Mouse (Mus musculus) left cerebral cortex, postnatal 4 days (tissue): ENCODE measurements around the gene Pip5k1c. TPM values are rescaled to one million over a fixed set of nuclear protein-coding genes. Genes with fewer than 3 reads are reported as not detected.

Experiments
- DNase-seq: peaks from one replicate; pipeline ENCODE4 v3.0.0-alpha.2; 2022
- intact Hi-C: fragments of 180-260 bp; cut with DNase I; formaldehyde crosslinking; loops from one replicate; pipeline ENCODE4 v1.15.1; 2025
- total RNA-seq, 2 experiments: library from RNA; stranded (reverse); gene quantifications; 2 replicates each; pipeline ENCODE4 v1.2.3; 2021

Pip5k1c gene
- total RNA-seq, 2 experiments from 2014 or later: 295 to 304 TPM

- DNase-seq: no peak
- intact Hi-C loops: no loop called here
These were observed 7.7 kb downstream of the Pip5k1c start for GRCm38 (mm10) chr10:81300352-81300907.

GRCm38 (mm10) chr10:81301321-81301720 is 8.6 kb downstream of the Pip5k1c start:
- intact Hi-C loops: no loop called here
- DNase-seq: no peak

- intact Hi-C loops: no loop called here
- no peak for DNase-seq
These were observed 9.5 kb downstream of the Pip5k1c start for GRCm38 (mm10) chr10:81302288-81302687.

GRCm38 (mm10) chr10:81302781-81303218 is 10.0 kb downstream of the Pip5k1c start:
- DNase-seq: no peak
- intact Hi-C loops: no loop called here

GRCm38 (mm10) chr10:81303258-81303657 is 10.5 kb downstream of the Pip5k1c start:
- intact Hi-C loops: no loop called here
- DNase-seq: no peak

DNA sequence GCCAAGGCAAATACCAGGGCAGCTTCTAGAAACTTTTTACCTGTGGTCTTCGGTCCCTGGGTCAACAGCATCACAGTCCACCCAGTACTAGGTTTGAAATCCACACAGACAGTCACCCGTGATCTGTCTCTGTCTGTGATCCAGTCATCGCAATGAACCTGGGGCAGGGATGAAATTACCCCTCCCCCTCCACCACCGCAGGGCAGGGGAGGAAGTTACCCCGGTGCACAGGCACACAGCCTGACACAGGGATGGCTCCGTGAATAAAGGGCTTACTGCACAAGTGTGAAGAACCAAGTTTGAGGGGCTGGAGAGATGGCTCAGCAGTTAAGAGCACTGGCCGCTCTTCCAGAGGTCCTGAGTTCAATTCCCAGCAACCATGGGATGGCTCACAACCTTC is 11.0 kb downstream of the Pip5k1c start:
- intact Hi-C loops: no loop called here
- DNase-seq: no peak

GRCm38 (mm10) chr10:81304597-81305238 is 12.0 kb downstream of the Pip5k1c start:
- intact Hi-C loops: no loop called here
- DNase-seq: peak; percentile 65

DNA sequence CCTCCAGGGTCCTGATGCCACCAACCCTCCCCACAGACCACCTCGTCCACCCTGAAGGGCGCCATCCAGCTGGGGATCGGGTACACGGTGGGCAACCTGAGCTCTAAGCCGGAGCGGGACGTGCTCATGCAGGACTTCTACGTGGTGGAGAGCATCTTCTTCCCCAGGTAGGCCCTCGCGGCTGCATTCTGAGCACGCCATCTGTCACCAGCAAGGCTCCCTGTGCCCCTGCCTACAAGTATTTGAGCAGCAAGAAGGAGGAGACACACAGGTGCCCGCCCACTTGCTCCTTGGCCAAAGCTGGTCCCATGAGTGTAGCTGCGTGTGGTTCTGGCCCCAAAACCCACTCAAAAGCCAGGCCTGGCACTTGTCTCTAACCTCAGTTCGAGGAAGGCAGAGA is 12.9 kb downstream of the Pip5k1c start:
- intact Hi-C loops: no loop called here
- no peak for DNase-seq

GRCm38 (mm10) chr10:81306173-81306668 is 13.5 kb downstream of the Pip5k1c start:
- intact Hi-C loops: no loop called here
- no peak for DNase-seq

DNA sequence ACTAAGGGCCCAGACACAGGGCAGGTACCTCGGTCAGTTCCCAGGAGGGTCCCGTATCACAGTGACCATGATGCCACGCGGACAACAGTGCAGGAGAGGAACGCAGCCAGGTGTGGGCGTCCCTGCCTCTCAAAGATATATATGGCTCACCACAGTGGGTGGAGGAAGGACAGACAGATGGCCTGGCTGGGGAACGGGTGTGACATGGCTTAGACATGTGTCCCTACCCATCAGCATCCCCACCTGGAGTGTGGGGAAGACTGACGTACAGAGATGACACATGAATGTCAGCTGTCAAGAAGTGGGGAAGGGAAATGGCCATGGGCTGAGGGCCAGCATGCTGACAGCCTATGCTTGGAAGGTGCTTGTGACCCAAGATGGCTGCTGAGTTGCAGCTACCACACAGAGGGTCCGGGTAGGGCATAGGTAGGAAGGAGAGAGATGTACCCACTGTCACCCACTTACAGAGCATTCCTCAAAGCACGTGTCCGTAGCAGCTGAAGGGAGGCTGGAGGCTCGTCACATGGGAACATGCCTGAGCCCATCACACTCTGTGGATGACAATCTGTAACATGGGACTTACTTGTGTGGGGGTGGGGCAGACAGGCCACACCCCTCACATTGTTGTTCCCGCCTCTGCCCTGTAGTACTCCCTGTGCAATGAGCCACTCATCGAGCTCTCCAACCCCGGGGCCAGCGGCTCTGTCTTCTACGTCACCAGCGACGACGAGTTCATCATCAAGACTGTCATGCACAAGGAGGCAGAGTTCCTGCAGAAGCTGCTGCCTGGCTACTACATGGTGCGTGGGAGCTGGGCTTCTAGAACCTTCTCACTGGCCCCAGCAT is 14.3 kb downstream of the Pip5k1c start:
- intact Hi-C loops: no loop called here
- DNase-seq: no peak

DNA sequence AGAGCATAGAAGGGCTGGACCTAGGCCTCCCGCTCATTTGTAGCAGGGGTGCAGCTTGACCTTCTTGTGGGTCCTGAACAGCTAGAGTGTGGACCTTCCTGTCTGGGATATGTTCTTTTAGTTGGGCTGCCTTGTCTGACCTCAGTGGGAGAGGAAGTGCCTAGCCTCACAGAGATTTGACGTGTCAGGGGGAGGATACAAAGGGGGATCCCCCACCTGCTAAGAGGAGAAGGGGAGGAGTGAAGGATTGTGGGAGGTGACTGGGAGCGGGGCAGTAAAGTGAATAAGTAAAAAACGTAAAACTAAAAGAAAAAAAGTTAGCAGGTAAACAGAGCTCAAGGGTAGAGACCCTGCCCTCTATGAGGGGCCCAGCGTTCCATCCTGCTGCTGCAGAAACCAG is 16.8 kb downstream of the Pip5k1c start:
- intact Hi-C loops: no loop called here
- DNase-seq: no peak

DNA sequence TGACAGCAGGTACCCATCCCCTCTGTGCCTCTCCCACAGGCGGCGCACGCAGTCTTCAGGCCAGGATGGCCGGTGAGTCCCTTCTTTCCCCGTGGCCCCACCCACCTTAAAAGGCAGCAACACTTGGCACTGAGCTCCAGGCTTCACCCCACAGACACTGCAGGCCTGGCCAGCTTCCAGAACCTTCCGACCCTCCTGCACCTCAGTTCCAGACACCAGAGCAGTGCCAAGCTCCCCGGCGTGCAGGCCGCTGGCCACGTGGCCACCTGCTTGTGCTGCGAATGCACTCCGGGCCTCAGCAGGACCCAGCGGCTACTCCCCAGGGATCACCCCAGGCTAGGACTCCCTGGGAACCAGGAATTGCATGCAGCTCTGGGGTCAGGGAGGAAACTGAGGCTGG is 20.8 kb downstream of the Pip5k1c start:
- intact Hi-C loops: no loop called here
- DNase-seq: no peak

DNA sequence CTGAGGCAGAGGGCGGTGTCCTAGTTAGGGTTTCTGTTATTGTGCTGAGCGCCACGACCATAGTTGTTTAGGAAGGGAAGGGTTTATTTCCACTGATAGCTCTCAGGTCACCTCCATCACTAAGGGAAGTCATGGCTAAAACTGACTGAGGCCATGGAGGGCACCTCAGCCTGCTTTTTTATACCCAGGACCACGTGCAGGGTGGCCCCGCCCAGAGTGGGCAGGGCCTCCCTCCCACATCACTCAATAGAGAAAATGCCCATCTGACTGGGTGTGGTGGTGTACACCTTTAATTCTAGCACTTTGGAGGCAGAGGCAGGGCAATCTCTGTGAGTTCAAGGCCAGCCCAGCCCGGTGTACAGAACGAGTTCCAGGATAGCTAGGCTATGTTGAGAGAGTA is 21.4 kb downstream of the Pip5k1c start:
- intact Hi-C loops: no loop called here
- DNase-seq: no peak

GRCm38 (mm10) chr10:81315587-81315986 is 22.8 kb downstream of the Pip5k1c start:
- DNase-seq: no peak
- intact Hi-C loops: no loop called here

- intact Hi-C loops: no loop called here
- no peak for DNase-seq
These were observed 23.7 kb downstream of the Pip5k1c start for GRCm38 (mm10) chr10:81316338-81317060.

DNA sequence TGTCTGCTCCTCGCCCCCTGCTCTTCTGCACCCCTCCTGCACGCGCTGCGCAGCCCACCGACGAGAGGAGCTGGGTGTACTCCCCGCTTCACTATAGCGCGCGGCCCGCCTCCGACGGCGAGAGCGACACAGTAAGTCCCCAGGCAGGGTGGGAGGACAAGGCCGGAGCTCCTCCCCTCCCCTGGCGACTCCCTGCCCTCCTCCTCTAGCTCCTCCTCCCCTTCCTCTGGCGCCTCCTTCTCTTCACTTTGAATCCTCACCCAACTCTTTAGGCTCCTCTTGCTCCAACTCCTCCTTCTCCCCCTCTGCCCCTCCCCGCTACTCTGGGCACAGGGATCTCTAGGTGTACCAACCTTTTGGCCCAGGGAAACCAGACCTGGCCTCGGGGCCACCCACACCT is 24.5 kb downstream of the Pip5k1c start:
- DNase-seq: no peak

DNA sequence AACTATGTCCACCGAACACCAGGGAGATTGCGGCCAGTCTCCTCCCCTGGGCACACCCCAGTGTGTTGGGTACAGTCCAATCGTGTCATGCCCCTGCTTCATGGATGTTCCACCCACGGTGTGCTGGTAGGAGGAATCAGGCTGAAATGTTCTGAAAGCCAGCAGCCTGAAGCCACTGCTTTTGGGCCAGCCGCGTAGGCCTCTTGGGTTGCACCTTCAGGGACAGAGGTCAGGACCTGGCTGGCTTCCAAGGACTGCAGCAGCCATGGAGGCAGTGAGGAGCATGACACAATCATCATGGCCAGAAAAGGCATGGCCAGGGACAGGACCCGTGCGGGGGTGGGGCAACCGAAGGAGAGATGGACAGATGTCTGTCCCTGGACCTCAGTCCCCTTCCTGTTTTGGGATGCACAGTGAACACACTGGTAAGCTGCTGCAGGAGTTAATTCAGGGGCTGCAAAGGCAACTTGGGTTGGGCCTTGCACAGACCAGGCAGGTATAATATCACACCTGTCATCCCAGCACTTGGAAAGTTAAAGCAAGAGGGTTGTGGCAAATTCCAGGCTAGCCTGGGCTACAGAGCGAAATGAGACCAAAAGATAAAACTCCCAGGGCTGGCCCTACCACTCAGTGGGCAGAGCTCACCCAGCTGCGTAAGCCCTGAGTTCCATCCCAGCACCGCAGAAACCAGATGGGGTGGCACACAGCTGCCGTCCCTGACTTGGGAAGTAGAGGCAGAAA is 26.0 kb downstream of the Pip5k1c start:
- intact Hi-C loops: loop anchor here (2.0 kb wide), 1 partner anchor 26 kb away; the partner anchor contains the start of gene Pip5k1c
- DNase-seq: peak; percentile 45

More for the DNA sequence above, 24.5 kb downstream of the Pip5k1c start:
- intact Hi-C loops: no loop called here

DNA sequence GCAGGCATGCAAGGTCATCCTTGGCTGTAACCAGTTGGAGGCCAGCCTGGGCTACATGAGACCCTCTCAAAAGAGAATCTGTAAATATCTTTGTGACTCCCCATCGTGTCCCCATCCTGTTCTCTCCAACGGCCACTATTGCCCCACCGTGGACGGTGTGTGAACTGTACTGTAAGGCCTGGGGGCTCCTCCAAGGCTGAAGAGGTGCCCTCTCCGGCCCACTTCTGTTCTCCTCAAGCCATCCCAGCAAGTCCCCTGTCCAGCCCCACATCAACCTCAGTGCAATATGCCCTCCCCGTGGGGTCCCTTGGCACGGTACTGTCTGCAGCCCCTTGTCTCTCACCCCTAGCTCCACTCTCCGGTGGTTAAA is 26.6 kb downstream of the Pip5k1c start:
- peak; percentile 53 for DNase-seq

GRCm38 (mm10) chr10:81319741-81320549 is 27.2 kb downstream of the Pip5k1c start:
- peak; percentile 48 for DNase-seq
- intact Hi-C loops: loop anchor here (2.0 kb wide), 1 partner anchor 27 kb away; the partner anchor contains the start of gene Pip5k1c

More for the DNA sequence above, 26.6 kb downstream of the Pip5k1c start:
- intact Hi-C loops: loop anchor here (2.0 kb wide), 1 partner anchor 27 kb away; the partner anchor contains the start of gene Pip5k1c
